Mouse (Mus musculus) CH12F3 (cell line): Measurements from ENCODE around the gene E2f8.

Experiments
- in situ Hi-C: fragments of 300-500 bp; cut with MboI; formaldehyde crosslinking; loops from 2 replicates; pipeline ENCODE4 v1.14.3; 2020; ENCODE audit warnings: low sequenced_read_pairs

Gene E2f8

GRCm38 (mm10) chr7:48894152-48894551 lies 12.8 kb upstream of the E2f8 start:
- in situ Hi-C loops: loop anchor here (25.0 kb wide), 1 partner anchor 218 kb away; no protein-coding TSS in a partner anchor

DNA sequence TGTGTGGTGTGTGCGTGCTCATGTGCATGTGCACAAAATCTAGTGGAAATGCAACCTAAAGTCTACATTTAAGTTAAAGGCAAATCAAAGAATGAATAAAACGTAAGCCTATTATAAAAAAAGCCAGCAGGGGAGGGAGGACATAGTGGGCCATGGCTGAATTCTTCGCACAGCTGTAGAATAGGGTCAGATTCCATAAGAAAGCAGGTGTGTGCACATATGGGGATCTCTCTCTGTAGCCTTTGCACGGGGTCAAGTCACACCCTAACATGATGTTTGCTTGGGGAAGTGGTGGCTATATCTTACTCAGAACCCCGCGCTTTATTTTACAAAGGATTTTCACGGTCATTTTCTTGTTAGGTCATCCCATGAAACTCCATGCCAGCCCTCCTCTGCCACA lies 11.7 kb upstream of the E2f8 start:
- in situ Hi-C loops: loop anchor here (25.0 kb wide), 1 partner anchor 219 kb away; no protein-coding TSS in a partner anchor

DNA sequence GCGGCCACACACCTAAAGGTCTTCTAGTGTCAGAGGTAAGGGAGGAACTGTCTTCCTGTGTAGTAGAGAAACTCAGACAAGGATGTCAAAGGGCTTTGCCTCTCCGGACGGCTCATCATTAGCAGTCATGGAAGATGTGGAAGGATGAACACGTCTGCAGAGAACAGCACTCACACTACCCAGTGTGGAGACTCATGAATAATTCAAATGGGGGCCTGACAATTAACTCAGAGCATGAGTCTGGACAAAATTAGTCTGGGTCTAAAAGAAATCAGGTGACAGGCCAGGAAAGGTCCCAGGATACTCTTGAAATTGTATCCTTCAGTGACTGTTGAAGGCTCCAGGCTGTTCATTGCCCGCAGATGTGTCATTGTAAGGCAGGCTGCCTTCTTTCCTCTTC lies 9.6 kb upstream of the E2f8 start:
- in situ Hi-C loops: loop anchor here (25.0 kb wide), 1 partner anchor 221 kb away; no protein-coding TSS in a partner anchor

DNA sequence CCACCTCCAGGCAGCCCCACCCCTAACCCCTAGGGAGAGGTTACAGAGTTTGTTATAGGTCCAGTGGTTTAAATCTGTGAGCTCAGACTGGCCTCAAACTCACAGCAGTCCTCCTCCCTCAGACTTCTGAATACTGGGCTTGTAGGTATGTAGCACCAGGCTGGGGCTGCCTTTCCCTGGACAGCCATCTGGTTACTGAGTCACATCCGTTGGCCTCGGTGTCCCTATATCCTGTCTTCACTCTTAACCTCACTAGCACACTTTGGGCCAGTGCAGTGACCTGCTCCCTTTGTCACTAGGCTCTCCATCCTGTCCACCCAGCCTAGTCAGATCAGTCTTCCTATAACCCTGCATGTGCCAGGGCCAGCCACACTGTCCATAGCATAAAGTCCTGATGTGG lies 7.4 kb upstream of the E2f8 start:
- in situ Hi-C loops: loop anchor here (25.0 kb wide), 1 partner anchor 224 kb away; no protein-coding TSS in a partner anchor

DNA sequence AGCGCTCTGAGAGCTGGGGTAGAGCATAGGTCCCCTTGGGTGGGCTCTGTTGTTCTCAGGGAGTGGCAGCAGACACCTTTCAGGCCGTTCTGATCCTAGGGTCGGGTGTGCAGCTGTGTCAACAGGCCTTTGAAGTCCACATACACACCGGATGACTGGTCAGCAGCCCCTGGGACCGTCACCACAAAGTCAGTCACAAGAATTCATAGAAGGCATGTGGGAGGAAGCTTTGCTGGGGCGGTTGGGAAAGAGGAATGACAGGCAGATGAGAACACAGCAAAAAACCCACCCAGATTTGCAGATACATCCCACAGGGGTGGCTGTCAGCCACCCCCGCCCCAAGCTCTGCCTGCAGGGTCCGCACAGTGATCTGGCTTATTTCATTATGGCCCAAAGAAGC lies 6.6 kb upstream of the E2f8 start:
- in situ Hi-C loops: loop anchor here (25.0 kb wide), 1 partner anchor 224 kb away; no protein-coding TSS in a partner anchor

DNA sequence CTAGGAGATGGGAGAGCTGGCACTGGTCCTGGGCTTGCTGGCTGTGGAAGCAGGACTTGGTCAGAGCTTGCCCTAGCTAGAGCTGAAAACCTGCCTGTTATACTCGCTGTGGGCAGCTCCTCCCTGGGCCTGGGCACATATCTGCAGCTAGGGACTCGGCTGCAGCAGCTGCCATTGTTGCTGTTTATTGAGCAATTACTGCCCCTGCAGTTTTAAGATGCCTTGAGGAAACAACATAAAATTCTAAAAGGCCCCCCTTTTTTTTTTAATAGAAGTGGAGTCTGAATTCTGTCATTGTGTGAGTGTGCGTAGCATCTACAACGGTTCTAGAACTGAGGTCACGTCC lies 2.8 kb upstream of the E2f8 start:
- in situ Hi-C loops: loop anchor here (25.0 kb wide), 1 partner anchor 228 kb away; no protein-coding TSS in a partner anchor

DNA sequence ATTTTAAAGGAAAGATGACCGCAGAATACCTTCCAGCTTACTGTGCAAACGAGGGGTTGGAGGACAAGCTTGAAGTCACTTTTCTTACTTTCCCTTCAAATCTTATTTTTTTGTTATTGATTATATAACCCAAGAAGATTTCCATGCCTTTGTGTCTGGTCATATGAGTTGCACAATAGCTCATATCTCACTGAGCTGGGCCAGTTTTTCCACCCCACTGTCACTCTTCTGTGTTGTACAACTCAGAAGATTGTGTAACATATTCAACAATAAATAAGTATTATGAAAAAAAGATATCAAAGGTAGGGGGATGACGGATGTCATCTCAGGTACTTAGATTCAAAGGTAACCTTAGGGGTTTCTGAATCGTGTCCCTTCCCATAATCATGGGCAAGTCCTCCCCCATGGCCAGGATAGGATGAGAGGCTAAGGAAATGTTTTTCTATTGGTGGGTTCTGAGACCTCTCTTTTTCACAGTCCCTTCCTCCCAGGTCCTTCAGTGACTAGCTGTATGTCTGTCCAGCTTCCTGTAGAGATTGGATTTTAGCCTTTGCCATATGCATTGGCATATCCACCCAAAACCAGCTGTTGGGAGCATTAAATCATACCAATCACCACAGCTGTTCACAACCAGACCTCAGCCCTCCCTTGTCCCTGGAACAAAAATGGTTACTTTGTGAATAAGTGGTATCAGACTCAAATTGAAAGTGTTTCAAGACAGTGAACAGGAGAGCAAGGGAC lies 2.3 kb upstream of the E2f8 start:
- in situ Hi-C loops: loop anchor here (25.0 kb wide), 1 partner anchor 229 kb away; no protein-coding TSS in a partner anchor

DNA sequence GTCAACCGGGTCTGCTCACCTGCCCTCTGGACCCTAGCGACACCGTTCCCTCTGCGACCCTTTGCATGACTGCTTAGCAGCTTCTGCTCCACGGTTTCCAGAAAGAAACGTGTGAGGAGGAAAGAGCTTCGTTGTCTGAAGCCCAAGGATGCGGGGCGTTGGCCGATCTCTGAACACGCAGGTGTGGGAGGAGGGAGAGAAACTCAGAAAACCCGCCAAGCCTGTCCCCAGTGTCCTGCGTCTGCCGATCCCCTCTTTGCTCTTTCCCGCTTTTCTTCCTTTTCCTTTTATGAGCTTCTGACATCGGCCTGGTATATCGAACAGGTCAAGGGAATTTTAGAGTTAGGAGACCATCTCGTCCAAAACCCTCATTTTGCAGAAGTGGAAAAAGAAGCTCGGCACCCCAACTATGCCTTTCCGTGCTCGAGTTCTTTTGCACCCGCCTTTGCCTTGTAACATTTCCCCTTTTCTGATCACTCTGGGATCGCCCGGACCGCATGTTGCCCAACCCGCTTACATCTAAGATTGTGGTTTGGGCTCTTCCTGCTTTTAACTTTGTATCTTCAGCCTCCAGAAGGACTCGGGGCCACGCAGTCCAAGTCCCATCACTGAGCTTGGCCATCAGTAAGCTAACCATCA lies 694 bp upstream of the E2f8 start:
- in situ Hi-C loops: loop anchor here (25.0 kb wide), 1 partner anchor 230 kb away; no protein-coding TSS in a partner anchor

GRCm38 (mm10) chr7:48880591-48881481 lies 560 bp downstream of the E2f8 start:
- in situ Hi-C loops: loop anchor here (25.0 kb wide), 1 partner anchor 231 kb away; no protein-coding TSS in a partner anchor

DNA sequence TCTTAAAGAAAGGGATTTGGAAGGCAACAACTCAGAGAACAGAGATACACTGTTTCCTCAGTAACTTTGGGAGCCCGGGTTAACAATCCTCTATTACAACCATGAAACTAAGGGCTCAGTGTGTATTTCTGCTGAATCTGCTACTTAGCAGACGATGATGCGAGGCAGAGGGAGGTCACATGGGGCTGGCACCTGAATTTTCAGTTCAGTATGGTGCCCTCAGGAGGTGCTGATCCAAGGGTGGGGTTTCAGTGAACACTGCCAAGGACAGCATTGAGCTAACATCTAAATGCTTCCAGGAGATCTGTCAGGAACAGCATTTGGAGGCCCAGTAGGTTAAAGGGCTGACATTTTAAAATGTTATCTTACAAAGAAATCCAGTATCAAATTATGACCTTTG lies 1.8 kb downstream of the E2f8 start:
- in situ Hi-C loops: loop anchor here (25.0 kb wide), 1 partner anchor 233 kb away; no protein-coding TSS in a partner anchor

- in situ Hi-C loops: loop anchor here (25.0 kb wide), 1 partner anchor 234 kb away; no protein-coding TSS in a partner anchor
Measured at GRCm38 (mm10) chr7:48877786-48878390, 3.5 kb downstream of the E2f8 start.

DNA sequence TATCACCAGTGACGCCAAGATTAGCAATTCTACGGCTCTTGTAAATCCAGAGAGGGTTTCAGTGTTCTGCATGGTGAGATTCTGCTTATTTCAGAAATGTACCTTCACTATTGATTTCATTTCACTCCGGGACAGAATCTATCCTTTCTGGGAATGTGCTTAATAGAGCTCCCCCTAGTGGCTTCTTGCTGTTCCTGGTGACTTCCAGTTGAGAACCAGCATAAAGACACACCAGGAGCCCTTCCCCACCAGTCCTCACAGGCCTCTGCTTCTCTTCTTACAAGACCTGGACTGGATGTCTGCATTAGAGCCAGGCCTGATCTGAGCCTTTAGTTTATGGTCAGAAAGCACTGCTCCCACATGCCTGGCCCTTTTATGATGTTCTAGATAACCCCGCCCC lies 4.9 kb downstream of the E2f8 start:
- in situ Hi-C loops: loop anchor here (25.0 kb wide), 1 partner anchor 236 kb away; no protein-coding TSS in a partner anchor

DNA sequence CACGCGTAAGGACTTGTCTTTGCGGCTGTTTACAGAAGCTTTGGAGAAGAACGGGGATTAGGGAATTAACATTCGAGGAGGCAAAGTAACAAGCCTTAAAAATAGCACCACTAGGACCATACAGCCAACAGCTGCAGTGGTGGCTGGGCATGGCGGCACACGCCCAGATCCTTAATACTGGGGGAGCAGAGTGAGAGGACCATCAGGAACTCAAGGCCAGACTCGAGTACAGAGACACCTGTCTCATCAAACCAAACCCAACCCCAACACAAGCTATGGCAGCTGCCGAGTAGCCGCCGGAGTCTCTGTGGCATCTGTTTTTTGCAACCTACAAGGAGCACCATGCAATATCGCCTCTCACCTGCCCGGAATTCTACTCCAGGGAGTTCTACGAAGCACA lies 6.3 kb downstream of the E2f8 start:
- in situ Hi-C loops: loop anchor here (25.0 kb wide), 1 partner anchor 237 kb away; no protein-coding TSS in a partner anchor

DNA sequence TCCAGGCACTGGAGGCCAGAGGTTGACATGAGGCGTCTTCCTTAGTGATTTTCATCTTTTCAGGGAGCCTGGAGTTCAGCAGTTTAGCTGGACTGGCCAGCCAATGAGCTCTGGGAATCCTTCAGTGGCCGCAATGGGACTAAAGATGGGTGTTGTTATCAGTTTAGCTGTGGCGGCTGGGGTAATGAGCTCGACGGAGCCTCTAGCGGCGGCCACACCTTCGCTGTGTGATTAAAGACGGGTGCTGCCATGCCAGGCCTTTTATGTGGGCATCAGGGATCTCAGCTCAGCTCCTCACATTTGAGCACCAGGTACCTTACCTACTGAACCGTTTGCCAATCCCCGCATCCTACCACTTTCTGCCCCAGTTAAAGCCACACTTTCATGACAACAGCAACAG lies 10.1 kb downstream of the E2f8 start:
- in situ Hi-C loops: no loop called here

DNA sequence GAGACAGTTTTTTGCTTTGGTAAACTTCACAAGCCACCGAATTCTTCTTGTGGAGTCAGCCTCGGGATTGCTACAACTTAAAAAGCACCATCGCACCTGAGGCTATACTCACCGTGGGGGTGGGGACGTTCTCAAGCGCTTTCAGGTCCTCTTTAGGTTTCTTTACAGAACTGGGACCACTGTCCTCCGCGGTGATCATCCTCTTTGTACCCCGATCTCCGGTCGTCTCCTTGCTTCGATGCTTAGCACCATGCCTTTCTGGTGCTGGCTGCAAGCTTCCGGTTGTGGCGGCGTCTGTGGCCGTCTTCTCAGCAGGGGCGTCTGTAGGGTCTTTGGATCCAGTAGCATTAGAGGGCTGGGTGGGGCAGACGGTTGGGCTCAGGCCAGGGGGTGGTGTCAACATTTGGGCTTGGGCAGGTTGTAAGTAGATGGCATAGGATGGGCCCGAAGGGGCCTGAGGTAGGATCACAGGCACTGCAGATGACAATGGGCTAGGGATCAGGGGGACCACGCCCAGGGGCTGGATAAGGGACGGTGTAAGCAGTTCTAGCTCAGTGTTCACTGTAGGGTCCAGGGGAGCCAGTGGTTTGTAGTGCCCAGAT lies 10.7 kb downstream of the E2f8 start:
- in situ Hi-C loops: no loop called here

GRCm38 (mm10) chr7:48870144-48870543 lies 11.3 kb downstream of the E2f8 start:
- in situ Hi-C loops: no loop called here

DNA sequence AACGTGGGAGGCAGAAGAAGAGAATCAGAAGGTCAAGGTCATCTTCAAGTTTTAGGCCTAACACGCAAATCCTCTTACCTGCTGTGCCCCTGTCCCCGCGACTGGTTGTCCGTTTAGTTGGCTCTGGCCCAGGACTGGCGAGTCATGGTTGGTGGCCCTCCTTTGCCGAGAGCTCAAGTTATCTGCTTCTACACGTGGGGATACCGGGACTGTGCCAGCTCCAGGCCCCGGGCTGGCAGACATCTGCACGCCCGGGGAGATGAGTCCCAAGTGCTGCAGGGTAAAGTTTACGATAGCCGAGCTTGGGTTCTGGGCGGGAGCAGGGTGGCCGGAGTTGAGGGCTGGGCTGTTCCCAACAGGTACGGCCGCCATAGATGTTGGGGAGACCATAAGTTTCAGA lies 13.8 kb downstream of the E2f8 start:
- in situ Hi-C loops: no loop called here

DNA sequence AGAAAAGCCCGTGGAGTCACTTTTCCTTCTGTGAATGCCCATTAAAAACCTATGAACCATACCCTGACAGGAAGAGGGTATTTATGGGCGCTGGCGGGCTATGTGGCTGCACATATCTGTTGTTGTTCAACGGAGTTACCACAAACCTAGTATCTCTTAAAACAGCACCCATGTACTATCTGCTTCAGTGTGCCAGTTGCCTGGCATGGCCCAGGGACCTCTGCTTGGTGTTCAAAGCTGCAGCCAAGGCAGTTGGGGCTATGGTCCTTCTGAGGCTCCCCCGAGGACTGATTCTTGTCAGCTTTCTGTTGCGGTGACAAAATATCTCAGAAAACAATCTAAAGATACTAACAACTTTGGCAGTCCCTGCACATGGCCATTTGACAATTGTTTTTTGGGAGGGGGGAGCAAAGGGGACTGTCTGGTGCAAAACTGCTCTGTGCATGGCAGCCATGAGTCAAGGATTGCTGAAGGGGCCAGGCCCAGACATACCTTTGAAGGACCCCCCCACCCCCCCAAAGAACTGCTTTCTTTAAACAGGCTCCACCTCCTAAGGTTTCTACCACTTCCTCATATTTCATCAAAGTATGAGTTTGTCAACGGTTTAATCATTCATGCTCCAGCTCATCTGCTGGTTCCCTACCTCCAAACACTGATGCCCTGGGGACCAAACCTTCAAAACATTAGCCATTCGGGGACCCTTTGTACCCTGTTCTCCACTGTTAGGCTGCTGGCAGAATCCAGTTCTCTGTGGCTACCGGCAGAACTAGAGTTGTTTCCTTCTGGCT lies 16.5 kb downstream of the E2f8 start:
- in situ Hi-C loops: no loop called here

DNA sequence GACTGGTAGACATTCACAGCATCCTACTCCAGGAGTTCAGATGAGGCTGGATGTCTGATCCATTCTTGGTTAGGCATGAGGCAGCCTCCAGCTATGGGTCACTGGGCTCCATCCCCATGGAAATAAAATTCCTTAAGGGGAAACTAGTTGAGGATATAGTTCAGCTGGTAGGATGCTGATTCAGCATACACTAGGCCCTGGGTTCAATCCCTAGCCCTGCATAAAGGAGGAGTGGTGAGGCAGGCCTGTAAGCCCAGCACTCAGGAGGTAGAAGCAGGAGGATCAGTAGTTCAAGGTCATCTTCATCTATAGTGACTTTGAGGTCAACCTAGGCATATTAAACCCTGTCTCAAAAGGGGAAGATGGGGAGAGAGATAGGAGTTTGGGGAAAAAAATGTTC lies 17.2 kb downstream of the E2f8 start:
- in situ Hi-C loops: no loop called here
